Mouse (Mus musculus): ENCODE measurements around the gene Grb10. TPM values are rescaled to one million over a fixed set of nuclear protein-coding genes. Genes with fewer than 3 reads are reported as not detected.
A peak's percentile ranks its signal among the peaks of the same experiment; 100 is the strongest.

Gene Grb10
- total RNA-seq (2021), result 100 to 1,000 TPM; 185 to 186 TPM
- long read RNA-seq, experiment 1, full-length matches to known transcripts, result 6 of 39 reads
- long read RNA-seq, experiment 1, partial matches to known transcripts, result 8 of 39 reads
- long read RNA-seq, experiment 1, other reads (novel, unspliced or antisense), result 25 of 39 reads
- long read RNA-seq, experiment 2, full-length matches to known transcripts, result 1 of 6 reads
- long read RNA-seq, experiment 2, partial matches to known transcripts, result 1 of 6 reads
- long read RNA-seq, experiment 2, other reads (novel, unspliced or antisense), result 4 of 6 reads

GRCm38 (mm10) chr11:12038470-12038985 is at the start of gene Grb10:
Grb10 (minus strand) TSS chr11:12038683.
- no peak for DNase-seq

- no peak for DNase-seq
Measured at GRCm38 (mm10) chr11:12081638-12082037, 43.2 kb upstream of the Grb10 start.

- DNase-seq, result peak; percentile 48
Measured at GRCm38 (mm10) chr11:12079231-12079630, 40.7 kb upstream of the Grb10 start.

DNA sequence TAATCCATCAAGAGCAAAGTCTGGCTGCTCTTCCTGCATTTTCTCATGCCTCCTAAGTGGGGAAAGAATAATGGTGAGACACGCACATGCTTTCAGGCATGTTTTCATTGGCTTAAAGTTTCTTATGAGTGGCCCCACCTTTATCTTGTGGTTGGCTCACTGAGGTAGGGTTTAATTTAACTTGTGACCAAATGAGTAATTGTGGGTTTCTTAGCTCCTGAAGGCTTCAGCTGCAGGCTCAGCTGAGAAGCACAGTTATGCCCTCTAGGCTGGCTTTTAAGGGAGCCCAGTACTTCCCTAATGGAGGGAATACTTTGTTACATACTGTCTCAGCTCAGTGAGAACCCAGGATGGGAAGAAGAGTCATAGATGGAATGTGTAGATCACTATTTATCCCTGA is 37.0 kb upstream of the Grb10 start:
- no peak for DNase-seq

- DNase-seq, result no peak
Measured at GRCm38 (mm10) chr11:12073394-12074226, 35.1 kb upstream of the Grb10 start.

- DNase-seq, result no peak
Measured at GRCm38 (mm10) chr11:12072322-12072721, 33.8 kb upstream of the Grb10 start.

DNA sequence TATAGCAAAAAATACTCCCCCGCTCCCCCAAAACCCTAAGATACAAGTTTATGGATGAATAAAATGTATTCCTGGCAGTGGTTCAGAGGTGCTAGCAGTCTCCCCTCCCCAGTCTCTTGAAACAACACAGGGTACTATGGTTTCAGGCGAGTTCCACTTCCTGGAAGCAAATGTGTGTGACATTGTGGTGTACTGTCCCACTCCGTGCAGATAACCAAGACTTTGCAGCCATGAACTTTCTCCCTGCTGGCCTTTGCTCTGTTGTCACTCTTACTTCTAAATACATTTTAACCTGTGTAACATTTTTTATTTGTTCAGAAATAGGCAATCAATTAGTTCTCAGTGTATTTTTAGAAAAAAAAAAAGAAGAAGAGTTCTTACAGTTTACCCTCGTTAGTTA is 20.5 kb upstream of the Grb10 start:
- no peak for DNase-seq

DNA sequence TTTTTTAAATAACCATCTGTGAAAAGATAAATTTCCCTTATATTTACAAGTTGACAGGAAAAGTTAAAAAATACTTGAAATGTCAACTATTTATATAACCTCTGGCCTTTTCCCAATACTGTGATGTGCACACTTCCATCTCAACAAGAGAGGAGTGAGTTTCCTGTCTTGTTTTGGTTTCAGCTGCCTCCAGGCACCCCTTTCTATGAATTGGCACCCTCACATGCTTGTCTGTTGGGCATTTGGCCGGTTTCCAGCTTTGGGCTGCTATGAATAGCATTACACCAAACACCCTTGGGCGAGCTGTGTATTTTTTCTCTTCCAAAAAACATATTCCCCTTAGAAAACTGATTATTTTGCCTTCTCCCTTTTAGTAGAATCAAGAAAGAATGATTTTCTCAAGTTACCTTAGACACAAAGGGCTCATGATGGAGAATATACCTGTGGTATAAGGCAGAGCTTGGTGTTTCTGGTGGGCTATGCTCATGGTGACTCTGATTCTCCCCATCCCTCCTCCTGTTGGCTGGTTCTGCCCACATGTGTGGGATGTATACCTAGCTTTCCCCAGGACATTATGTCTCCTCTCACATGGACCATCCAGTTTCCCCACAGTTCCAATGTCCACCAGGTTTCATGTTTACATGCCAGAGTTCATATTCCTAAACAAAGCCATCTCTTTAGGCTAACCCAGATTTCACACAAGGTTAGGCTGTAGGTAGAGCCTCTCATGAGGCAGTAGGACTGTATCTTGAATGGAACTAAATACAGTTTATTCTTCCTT is 10.3 kb upstream of the Grb10 start:
- no peak for DNase-seq

DNA sequence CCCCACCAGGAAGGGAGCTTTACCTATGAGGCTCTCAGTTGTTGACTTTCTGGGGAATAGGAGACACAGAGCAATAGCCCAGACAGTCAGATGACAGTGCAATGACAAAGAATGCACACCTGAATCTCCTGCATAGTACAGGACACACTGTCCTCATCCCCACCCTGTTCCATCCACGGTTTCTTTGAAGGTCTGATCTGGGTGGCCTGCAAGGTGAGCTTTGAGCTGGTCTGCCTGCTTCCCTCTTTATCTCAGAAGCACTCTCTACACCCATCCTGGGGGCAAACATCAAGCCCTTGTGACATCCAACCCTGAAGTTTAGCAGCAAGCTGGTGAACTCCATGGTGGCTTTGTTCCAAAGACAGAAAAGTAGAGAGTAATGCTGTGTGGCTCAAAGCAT is 9.7 kb upstream of the Grb10 start:
- no peak for DNase-seq

GRCm38 (mm10) chr11:12044245-12044644 is 5.8 kb upstream of the Grb10 start:
- DNase-seq, result no peak

GRCm38 (mm10) chr11:12041787-12042186 is 3.3 kb upstream of the Grb10 start:
- no peak for DNase-seq

DNA sequence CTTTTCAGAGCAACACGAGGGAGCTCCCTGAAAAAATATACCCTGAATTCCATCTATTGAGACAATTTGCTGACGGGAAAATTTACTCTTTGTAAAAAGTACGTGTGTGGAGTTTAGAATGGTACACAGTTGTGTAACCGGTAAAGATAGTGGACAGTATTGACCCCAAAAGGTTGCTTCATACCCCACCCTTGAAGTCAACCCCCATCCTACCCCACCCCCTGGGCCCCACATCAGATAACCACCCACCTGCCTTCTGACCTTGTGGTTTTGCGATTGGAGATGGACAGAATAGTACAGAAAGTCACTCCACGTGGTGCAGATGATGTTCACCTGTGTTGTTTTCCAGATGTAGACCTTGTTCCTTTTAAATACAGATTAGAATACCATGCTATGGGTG is 2.9 kb upstream of the Grb10 start:
- DNase-seq, result no peak

DNA sequence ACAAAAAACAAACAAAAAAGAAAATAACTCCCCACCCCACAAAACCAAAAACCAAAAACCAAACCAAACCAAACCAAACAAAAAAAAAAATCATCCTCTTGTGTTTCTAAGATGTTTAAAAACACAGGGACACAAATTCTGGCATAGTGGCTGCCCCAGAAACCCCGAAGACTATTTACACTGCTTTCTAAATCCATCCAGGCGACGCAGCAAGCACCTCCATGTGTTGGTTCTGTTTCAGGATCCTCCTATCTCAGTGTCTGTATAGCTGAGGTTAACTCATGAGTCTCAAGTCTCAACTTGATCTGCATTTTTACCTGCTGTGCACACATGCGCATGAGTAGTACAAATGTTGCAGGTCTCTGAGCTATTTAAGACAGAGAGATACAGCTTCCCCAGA is 1.9 kb upstream of the Grb10 start:
- no peak for DNase-seq

- DNase-seq, result no peak
Measured at GRCm38 (mm10) chr11:12039748-12040147, 1.3 kb upstream of the Grb10 start.

DNA sequence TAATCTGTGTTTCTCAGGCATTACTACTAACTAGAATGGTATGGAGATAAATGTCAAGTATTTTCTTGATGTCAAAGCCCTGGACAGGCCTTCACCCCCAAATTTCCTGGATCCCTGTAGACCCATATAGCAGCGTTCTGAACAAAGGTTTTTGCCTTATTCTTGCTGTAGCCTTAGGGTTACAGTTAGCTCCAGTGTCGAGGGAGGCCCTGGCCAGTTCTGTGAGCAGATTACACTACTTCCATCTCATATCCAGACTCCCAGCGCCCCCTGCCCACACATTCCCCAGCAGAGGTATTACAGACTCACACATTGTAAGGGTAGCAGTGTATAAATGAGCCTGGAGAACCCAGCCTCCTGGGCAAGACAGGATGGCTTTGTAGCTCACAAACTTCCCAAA is 615 bp upstream of the Grb10 start:
- no peak for DNase-seq

- no peak for DNase-seq
Measured at GRCm38 (mm10) chr11:12037689-12038469, 604 bp downstream of the Grb10 start.

GRCm38 (mm10) chr11:12037075-12037686 is 1.3 kb downstream of the Grb10 start:
- peak; percentile 85 for DNase-seq

DNA sequence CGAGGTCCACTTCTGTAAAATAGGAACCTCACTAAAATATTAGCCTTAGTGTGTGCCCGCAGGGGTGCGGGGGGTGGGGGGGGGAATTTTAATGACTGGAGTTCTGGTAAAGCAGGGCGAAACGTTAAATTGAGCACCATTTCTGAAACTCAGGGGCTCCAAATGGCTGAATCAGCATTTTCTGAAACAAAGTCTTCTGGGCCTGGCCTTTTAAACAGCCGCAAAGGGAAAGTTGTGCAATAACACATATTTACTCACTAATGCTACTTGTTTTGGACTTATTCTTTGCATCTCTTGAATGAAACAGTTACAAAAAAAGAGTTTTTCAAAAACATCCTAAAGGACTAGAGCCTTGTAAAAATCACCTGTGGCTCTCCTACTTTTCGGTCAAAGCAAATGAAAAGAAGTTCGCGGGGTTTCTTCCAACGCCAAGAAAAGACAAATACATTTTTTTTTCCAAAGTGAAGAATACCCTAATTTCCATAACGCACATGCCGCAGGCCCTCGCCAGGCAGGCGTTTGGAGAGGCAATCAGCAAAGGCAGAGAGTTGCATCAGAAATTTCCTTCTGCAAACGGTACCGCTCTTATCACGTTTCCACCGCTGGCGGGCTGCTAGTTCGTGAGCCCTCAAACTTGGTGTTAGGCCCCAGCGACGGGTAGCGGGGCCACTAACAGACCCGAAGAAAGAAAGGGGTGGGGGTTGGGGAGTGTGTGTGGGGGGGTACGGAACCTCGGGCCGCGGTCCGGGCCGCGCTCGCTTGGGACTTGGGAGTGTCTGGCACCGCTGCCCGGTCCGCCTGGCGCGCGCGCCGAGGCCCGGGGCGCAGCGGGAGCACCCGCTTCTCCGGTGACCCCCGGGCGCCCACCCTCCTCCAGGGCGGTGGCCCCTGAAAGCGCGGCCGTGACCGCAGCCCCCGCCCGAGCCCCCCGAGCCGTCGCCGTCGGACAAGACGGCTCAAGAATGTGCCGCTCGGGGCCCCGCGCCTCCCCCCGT is 2.3 kb downstream of the Grb10 start:
- DNase-seq, result peak; percentile 42

DNA sequence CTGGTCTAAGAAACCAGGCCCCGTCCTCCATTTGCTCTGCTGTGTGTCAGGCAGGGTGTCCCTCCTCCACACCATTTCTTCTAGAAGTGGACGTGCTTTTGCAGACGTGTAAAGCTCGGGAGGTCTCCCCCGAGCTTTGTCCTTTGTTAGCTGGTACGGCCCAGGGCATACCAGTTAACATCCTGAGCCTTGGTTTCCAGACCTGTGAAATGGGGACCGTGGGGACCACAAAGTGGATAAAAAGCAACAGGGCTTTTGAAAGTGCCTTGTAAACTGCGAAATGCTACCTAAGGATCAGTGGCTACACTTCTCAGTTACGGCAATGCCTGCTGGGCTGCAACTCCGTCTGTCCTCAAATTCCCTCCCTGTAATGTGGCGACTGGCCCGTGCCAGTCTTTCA is 3.2 kb downstream of the Grb10 start:
- peak; percentile 15 for DNase-seq

DNA sequence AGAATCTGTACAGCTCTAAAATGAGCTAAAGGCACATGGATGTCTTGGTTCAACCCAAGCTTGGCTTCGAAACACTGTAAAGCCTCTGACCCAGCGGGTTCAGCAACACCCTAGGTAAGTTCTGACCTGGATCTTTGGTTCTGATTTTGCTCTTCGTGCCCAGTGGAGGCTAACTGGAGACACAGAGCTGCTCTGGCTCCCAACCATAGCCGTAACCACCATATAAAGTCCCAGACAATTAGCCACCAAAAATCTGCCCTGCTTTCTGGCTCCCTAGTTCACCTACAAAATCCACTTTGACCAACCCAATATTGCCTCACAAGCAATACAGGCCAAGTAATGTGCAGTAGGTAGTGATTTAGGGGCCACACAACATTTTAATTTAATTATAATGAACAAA is 3.7 kb downstream of the Grb10 start:
- no peak for DNase-seq

Measured in adrenal gland, postnatal 10 days (tissue).